Mouse (Mus musculus) heart, postnatal 0 days (tissue): ENCODE results near the gene Spryd4. TPM values are rescaled to one million over a fixed set of nuclear protein-coding genes. Genes with fewer than 3 reads are reported as not detected.

Experiments used
- ATAC-seq: fragments of 200-750 bp; cut with Nextera tagmentation; 2 replicates; pipeline ENCODE4 v1.8.0; 2017; ENCODE audit warnings: low read depth, moderate number of reproducible peaks, moderate library complexity; ENCODE audit not compliant: insufficient read depth
- DNase-seq: peaks from one replicate; pipeline ENCODE4 v3.0.0-alpha.2; 2016; ENCODE audit warnings: low spot score
- H3K27ac ChIP-seq: fragments of 300-500 bp; sonication (generic); 2 replicates; pipeline ENCODE4 v1.5.1; 2014; ENCODE audit warnings: low read depth, mild to moderate bottlenecking
- H3K27me3 ChIP-seq: fragments of 300-500 bp; sonication (generic); 2 replicates; pipeline ENCODE4 v1.6.1; 2014; ENCODE audit warnings: low read length, mixed read lengths; ENCODE audit not compliant: control insufficient read depth, insufficient read depth
- H3K36me3 ChIP-seq: fragments of 300-500 bp; sonication (generic); replicated peaks from 2 replicates; pipeline ENCODE4 v1.6.1; 2014; ENCODE audit warnings: low read length, mixed read lengths; ENCODE audit not compliant: control insufficient read depth, insufficient read depth
- H3K4me1 ChIP-seq: fragments of 300-500 bp; sonication (generic); 2 replicates; pipeline ENCODE4 v1.6.1; 2014; ENCODE audit warnings: antibody characterized with exemption; ENCODE audit not compliant: control insufficient read depth, insufficient read depth
- H3K4me2 ChIP-seq: fragments of 300-500 bp; sonication (generic); 2 replicates; pipeline ENCODE4 v1.6.1; 2014; ENCODE audit warnings: low read depth, mild to moderate bottlenecking, low read length, moderate library complexity
- H3K4me3 ChIP-seq: fragments of 300-500 bp; sonication (generic); 2 replicates; pipeline ENCODE4 v1.5.1; 2014; ENCODE audit warnings: low read depth, low read length
- H3K9ac ChIP-seq: fragments of 300-500 bp; sonication (generic); replicated peaks from 2 replicates; pipeline ENCODE4 v1.6.1; 2014; ENCODE audit warnings: low read depth, low read length, mixed read lengths
- H3K9me3 ChIP-seq: fragments of 300-500 bp; sonication (generic); replicated peaks from 2 replicates; pipeline ENCODE4 v1.6.1; 2016; ENCODE audit warnings: low read length; ENCODE audit not compliant: control insufficient read depth
- CTCF ChIP-seq: IDR thresholded peaks from 2 replicates; pipeline ENCODE4 v1.5.1; 2016; ENCODE audit warnings: antibody characterized with exemption, control low read depth, low read depth
- EP300 ChIP-seq: IDR thresholded peaks from 2 replicates; pipeline ENCODE4 v1.6.1; 2016; ENCODE audit warnings: antibody characterized with exemption, low read depth
- WGBS: fragments of 180-500 bp; shearing (Covaris S2); extraction: QIAGEN DNeasy Blood & Tissue Kit; methylation state at CpG from one replicate; pipeline ENCODE4 v1.1.7; 2014; 5-methylcytosine and 5-hydroxymethylcytosine counted together
- polyA plus RNA-seq: library from polyadenylated mRNA; unstranded; fragments of >200 nt; fragmentation: Nextera tagmentation; extraction: Ambion mirVana; gene quantifications from 2 replicates; pipeline ENCODE4 v1.2.1, GENCODE M21; 2015
- total RNA-seq: library from RNA; depleted of rRNA; stranded (reverse); fragments of >200 nt; gene quantifications from 2 replicates; pipeline ENCODE4 v1.2.3, GENCODE M21; 2014; ENCODE audit warnings: low replicate concordance

The Spryd4 gene
- total and polyA plus RNA-seq, 2 experiments from 2014 or later: 50.1 to 93.1 TPM

DNA sequence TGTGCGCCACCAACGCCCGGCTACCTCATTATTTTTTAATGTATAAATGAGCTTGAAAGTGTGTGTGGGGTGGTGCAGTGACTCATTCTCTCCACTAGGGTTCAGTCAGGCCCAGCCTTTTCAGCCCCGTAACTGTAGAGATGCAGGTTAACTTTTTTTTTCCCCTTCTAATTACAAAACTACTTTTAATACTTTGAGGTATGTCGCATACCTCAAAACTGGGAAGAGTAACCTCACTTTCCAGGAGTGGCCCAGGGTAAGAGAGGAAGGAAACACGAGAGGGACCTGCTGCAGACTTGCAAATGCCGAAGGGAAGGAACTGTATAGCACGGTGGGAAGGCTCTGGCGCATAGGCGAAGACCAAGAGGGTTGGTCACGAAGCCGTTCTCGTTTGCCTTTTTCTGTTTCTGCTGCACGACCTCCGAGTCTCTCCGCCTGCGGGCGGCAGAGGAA lies 1.3 kb upstream of the Spryd4 start:
- H3K4me2 ChIP-seq: peak overlapping the region; percentile 63
- H3K9me3 ChIP-seq: no peaks in the 10 kb centered on the region
- TF ChIP-seq EP300 (no peak), CTCF (peak; percentile 69)
- DNase-seq (peak; percentile 71), ATAC-seq (peak; percentile 68)
- H3K27ac ChIP-seq: no peak overlapping the region
- H3K4me1 ChIP-seq: peaks cover 10% of the 10 kb centered on the region
- under 1% methylated on average over 18 of the region's 18 CpGs for WGBS
- 0 out of 2 replicates have a peak, but pooled peaks cover 3% of the 10 kb centered on the region for H3K36me3 ChIP-seq
- 0 out of 2 replicates have a peak overlapping the region, but pooled peaks have one; percentile 9 for H3K9ac ChIP-seq
- H3K4me3 ChIP-seq: peak overlapping the region; percentile 36
- H3K27me3 ChIP-seq: no peaks in the 10 kb centered on the region

GRCm38 (mm10) chr10:128212148-128212547 lies 541 bp upstream of the Spryd4 start:
- Histone ChIP-seq H3K9me3 (no peaks in the 10 kb centered on the region), H3K27ac (peak overlapping the region; percentile 37; the same call in 1 of the 2 replicates), H3K4me1 (peaks cover 10% of the 10 kb centered on the region), H3K4me3 (peak overlapping the region; percentile 63), H3K36me3 (0 out of 2 replicates have a peak, but pooled peaks cover 3% of the 10 kb centered on the region), H3K27me3 (no peaks in the 10 kb centered on the region), H3K9ac (peak overlapping the region; percentile 61; the same call in 1 of the 2 replicates), H3K4me2 (peak overlapping the region; percentile 86)
- ATAC-seq (no peak), DNase-seq (no peak)
- no peak for TF ChIP-seq EP300
- no peak for TF ChIP-seq CTCF
- 45% methylated on average over 6 of the region's 6 CpGs for WGBS

- H3K27ac ChIP-seq: peak overlapping the region; percentile 37; the same call in 1 of the 2 replicates
- H3K27me3 ChIP-seq: no peaks in the 10 kb centered on the region
- no peak for ATAC-seq
- H3K4me3 ChIP-seq: peak overlapping the region; percentile 63
- no peak for DNase-seq
- H3K9ac ChIP-seq: peak overlapping the region; percentile 61
- TF ChIP-seq CTCF: no peak
- TF ChIP-seq EP300: no peak
- 14% methylated on average over 14 of the region's 14 CpGs for WGBS
- H3K36me3 ChIP-seq: 0 out of 2 replicates have a peak, but pooled peaks cover 3% of the 10 kb centered on the region
- H3K4me2 ChIP-seq: peak overlapping the region; percentile 86
- H3K4me1 ChIP-seq: peaks cover 10% of the 10 kb centered on the region
- no peaks in the 10 kb centered on the region for H3K9me3 ChIP-seq
Measured at GRCm38 (mm10) chr10:128210954-128211353, 653 bp downstream of the Spryd4 start.

- Histone ChIP-seq H3K27ac (no peak overlapping the region), H3K9ac (no peak overlapping the region), H3K4me1 (peaks cover 10% of the 10 kb centered on the region), H3K9me3 (no peaks in the 10 kb centered on the region), H3K4me3 (no peak overlapping the region), H3K36me3 (0 out of 2 replicates have a peak, but pooled peaks cover 3% of the 10 kb centered on the region), H3K27me3 (no peaks in the 10 kb centered on the region), H3K4me2 (no peak overlapping the region)
- TF ChIP-seq EP300 (no peak), CTCF (no peak)
- ATAC-seq: no peak
- 87% methylated on average over 2 of the region's 2 CpGs for WGBS
- DNase-seq: no peak
Measured at GRCm38 (mm10) chr10:128210131-128210530, 1.5 kb downstream of the Spryd4 start.

- H3K27me3 ChIP-seq: no peaks in the 10 kb centered on the region
- 89% methylated on average over 11 of the region's 11 CpGs for WGBS
- H3K4me2 ChIP-seq: no peak overlapping the region
- ATAC-seq: no peak
- no peak overlapping the region for H3K9ac ChIP-seq
- no peaks in the 10 kb centered on the region for H3K9me3 ChIP-seq
- H3K4me3 ChIP-seq: no peak overlapping the region
- no peak overlapping the region for H3K27ac ChIP-seq
- H3K36me3 ChIP-seq: 0 out of 2 replicates have a peak, but pooled peaks cover 3% of the 10 kb centered on the region
- peaks cover 10% of the 10 kb centered on the region for H3K4me1 ChIP-seq
- DNase-seq: no peak
- TF ChIP-seq EP300 (no peak), CTCF (no peak)
Measured at GRCm38 (mm10) chr10:128209311-128210009, 2.1 kb downstream of the Spryd4 start.
